Mouse (Mus musculus): ENCODE measurements around the gene Usp1. TPM values are rescaled to one million over a fixed set of nuclear protein-coding genes. Genes with fewer than 3 reads are reported as not detected.

Gene Usp1
- 6.2 and 89.3 TPM in 2 replicates for polyA plus RNA-seq (2012; rRNA removed; ENCODE audit: low replicate concordance)

DNA sequence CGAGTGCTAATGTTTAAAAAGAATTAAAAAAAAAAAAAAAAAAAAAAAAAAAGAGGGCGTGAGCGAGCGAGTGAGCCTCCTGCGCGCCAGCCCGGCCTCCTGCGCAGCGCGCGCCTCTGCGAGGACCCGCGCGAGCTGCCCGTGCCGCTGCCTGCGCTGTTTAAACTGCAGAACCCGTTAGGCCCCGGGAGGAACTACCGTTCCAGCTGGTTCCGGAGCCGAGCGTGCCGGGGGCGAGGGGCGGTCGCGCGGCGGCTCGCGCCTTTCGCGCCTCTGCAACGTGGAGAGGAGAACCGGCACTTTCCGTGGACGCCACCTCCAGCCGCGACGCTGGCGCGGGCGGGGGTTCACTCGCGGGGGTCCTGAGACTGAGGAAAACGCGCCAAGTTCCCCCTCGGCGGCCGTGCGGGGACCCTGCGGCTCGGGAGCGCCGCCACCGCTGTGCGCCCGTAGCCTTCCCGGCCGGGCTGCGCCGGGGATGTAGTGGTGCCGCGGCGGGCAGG, at the start of gene Usp1:
Gene Usp1, plus strand, starts transcription at position 243 of the 503 bp plus-strand sequence.

Other genes with a start within 250 kb of the Usp1 start
- not detected in 2 replicates for gene L1td1, start 197.1 kb upstream of the Usp1 start, polyA plus RNA-seq (2012; rRNA removed; ENCODE audit: low replicate concordance)
- gene Kank4, start 106.3 kb upstream of the Usp1 start, polyA plus RNA-seq (2012; rRNA removed; ENCODE audit: low replicate concordance), result 2.2 and 5.6 TPM in 2 replicates
- gene I0C0044D17Rik, start 100.0 kb upstream of the Usp1 start, polyA plus RNA-seq (2012; rRNA removed; ENCODE audit: low replicate concordance), result not detected in 2 replicates
- 0.64 and 1.6 TPM in 2 replicates for gene Angptl3, start 107.1 kb downstream of the Usp1 start, polyA plus RNA-seq (2012; rRNA removed; ENCODE audit: low replicate concordance)
- 25.4 and 68.6 TPM in 2 replicates for gene Dock7, start 197.1 kb downstream of the Usp1 start, polyA plus RNA-seq (2012; rRNA removed; ENCODE audit: low replicate concordance)